ENCODE assay signal across 19 mouse cellular contexts in the genomic region with DNA sequence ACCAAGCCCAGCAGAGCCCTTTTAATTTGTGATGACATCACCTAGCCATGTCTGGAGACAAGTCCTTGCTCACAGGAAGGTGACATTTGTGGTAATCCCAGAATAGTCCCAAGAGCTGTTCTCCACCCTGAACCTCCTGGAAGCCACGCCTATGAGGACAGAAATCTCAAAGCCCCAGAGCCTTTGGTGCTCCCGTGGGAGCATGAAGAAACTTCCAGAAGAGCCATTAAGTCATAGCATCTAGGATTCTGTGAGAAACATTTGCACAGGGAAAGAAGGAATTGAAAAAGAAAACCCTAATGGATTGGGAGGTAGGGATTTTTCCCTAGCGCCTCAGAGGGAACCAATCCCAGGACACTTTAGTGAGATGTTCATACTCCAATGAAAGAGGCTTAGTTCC. TPM values are rescaled to one million over a fixed set of nuclear protein-coding genes. Genes with fewer than 3 reads are reported as not detected.
"Had no signal": no experiment of that assay in that cellular context is flagged by ENCODE, and none has a peak within 500 bp of the region (broad histone marks: within the 10 kb centered on the region; RNA-seq: fewer than 3 reads in every experiment).

No protein-coding gene starts in this region.

- H3K27ac ChIP-seq: lung, embryonic 15.5 days; macrophage; midbrain, embryonic 13.5 days; midbrain, embryonic 15.5 days; neural tube, embryonic 12.5 days; stomach, embryonic 15.5 days; stomach, postnatal 0 days had no signal

- H3K36me3 ChIP-seq: lung, embryonic 15.5 days; midbrain, embryonic 13.5 days; midbrain, embryonic 15.5 days; neural tube, embryonic 12.5 days; stomach, embryonic 15.5 days had no signal

- DNase-seq: lung, adult 2 months; lung, postnatal 14 days; lung, postnatal 36 days; right cerebral cortex, postnatal 14 days; thymus, adult 2 months; thymus, postnatal 25 days; thymus, postnatal 4 days had no signal

- H3K4me2 ChIP-seq: lung, embryonic 15.5 days; midbrain, embryonic 11.5 days; midbrain, embryonic 13.5 days; midbrain, embryonic 15.5 days; neural tube, embryonic 12.5 days; stomach, embryonic 15.5 days had no signal

- H3K9me3 ChIP-seq: lung, embryonic 15.5 days; megakaryocyte, embryonic 14.5 days; midbrain, embryonic 13.5 days; midbrain, embryonic 15.5 days; neural tube, embryonic 12.5 days; stomach, embryonic 15.5 days had no signal

- H3K27me3 ChIP-seq: lung, embryonic 15.5 days; midbrain, embryonic 13.5 days; midbrain, embryonic 15.5 days; neural tube, embryonic 12.5 days; stomach, embryonic 15.5 days had no signal

- ATAC-seq: lung, postnatal 0 days; midbrain, embryonic 13.5 days; midbrain, embryonic 15.5 days had no signal

- H3K9ac ChIP-seq: lung, embryonic 15.5 days; midbrain, embryonic 13.5 days; midbrain, embryonic 15.5 days; neural tube, embryonic 12.5 days; stomach, embryonic 15.5 days had no signal

- H3K4me3 ChIP-seq: lung, embryonic 15.5 days; megakaryocyte, embryonic 14.5 days; midbrain, embryonic 13.5 days; midbrain, embryonic 15.5 days; neural tube, embryonic 12.5 days; stomach, embryonic 15.5 days had no signal

RNA-seq across cellular contexts. Expression of gene Pdgfa, which starts 52.2 kb away (rescaled TPM):
- total RNA-seq: monocyte, adult 5-6 weeks; neutrophil, adult 5-6 weeks had no signal
